Mouse (Mus musculus): Measurements from ENCODE around the gene Map3k1.
A peak's percentile ranks its signal among the peaks of the same experiment; 100 is the strongest.

The Map3k1 gene

DNA sequence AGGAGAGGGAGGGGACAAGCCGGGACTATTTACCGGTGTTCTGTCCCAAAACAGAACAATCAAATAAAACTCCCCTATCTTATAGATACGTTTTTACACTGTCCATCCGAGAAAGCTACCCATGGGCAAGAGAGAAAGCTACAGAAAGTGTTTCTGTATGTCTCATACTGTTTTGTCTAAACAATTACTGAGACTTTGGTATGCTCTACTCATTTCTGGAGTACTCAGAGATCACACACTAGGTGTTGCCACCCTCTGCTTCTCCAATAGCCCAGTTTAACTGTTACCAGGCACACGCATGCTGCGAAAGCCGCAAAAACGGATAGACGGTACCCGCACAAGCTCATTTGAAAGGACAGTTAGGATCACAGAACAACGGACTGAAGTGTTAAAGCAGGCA lies 17.2 kb downstream of the Map3k1 start:
- no peak for DNase-seq (ENCODE audit: low read depth)

DNA sequence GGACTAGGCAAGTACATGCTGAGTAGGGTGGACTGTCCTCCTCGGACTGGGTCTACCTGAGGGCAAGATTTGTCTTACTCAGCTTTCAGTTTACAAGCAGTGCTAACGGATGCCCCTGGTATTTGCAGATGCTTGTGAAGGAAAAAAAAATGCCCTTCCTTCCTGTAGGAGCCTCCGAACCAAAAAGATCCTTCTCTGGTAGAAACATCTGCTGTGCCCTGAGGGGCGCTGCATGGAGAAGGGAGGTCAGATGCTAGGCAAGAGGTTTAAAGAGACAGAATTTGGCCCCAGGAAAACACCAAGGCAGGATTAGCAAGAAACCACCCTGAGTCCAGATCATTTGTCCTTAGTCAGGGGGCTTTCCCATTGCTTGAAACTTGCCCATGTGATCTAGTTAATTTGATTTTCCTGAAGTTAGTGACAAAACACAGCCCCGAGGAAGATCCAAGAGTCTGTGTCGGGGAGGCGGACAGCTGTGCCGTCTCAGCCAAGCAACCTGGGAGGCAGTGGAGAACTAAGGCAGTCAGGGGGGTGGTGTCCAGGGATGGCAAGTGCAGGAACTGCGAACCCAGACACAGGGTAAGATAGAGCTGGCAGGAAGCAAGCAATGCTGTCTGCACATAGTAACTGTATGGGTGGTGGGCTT lies 19.2 kb downstream of the Map3k1 start:
- no peak for DNase-seq (ENCODE audit: low read depth)

DNA sequence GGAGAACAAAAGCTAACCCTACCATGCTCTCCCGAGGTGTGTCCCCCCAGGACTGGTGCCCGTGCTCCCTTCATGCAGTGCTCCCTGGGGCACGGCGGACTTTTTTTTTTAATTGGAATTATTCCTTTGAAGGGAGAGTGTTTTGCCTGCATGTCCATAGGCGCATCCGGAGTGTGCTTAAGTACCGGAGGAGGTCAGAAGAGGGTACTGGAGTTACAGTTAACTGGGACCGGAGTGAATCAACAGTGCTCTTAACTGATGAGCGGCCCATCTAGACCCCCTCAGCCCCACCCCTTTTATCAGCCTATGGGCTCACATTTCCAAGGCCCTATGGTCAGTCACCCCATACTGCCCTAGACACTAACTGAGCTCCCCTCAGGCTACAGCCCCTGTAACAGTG lies 19.9 kb downstream of the Map3k1 start:
- no peak for DNase-seq (ENCODE audit: low read depth)

DNA sequence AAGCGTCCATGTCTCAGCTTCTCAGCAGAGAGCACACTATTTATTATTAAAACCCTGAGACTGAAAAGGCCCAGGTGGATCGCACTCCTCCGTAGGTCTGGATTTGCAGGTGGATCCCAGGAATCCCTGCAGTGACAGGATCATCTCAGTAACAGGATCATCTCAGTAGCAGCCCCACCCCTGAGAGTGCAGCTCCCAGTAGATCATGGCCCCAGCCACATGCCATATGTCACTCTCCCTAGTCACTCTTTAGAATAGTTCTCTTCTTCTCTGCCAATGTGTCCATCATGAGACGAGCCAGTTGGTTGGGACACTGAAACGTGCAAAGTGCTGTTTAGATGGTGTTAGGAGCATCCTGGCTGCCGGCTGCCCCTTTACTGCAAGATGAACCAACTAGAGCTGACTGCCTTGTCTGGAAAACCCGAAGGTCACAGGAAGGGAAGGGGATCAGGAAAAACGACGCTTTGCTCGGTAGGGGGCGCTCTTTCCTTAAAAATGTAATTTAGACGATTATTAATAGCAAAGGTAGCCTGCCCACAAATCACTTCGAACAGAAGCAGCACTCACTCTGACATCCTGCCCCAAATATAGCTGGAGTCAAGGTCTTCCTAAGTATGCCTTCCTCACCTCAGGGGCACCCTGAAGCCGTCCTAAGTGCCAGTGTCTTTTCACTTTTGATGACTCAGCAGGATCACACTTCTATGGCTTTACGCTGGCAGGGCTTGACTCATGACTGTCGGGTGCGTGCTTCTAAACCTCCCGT lies 20.8 kb downstream of the Map3k1 start:
- peak; percentile 85 for DNase-seq (ENCODE audit: low read depth)

DNA sequence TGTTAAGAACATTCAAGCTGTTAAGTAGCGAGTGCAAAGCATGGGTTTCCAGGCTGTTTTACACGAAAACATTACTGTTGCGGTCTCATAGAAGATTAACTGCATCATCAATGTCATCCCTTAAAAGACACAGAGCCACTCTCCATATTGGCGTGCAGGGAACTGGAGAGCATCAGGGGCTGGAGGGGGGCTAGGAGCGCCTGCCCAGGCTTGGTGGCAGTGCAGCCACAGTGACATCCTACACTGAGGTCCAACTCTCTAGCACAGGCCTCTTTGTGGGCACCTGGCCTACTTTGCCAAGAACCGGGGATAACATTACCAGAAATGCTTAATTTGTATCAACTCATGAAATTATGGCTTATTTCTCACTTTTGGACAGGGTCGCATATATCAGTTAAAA lies 22.2 kb downstream of the Map3k1 start:
- DNase-seq (ENCODE audit: low read depth), result no peak

DNA sequence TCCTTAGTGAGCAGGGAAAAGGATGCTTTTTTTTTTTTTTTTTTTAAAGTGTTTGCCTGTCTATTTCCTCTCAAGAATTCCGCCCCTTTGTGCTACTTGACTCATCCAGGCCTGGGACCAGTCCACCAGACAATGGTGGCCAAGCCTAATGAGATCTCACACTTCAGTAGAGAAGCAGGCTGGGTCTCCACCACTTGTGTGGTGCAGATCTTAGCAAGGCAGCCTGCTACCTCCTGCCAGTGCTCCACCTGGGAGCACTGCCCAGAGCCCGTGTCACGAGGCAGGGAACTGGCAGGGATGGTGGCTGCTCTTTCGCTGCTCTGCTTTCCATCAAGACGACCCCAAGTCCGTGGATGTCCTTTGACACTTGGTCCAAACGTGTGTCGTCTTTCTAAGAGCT lies 25.3 kb downstream of the Map3k1 start:
- no peak for DNase-seq (ENCODE audit: low read depth)

DNA sequence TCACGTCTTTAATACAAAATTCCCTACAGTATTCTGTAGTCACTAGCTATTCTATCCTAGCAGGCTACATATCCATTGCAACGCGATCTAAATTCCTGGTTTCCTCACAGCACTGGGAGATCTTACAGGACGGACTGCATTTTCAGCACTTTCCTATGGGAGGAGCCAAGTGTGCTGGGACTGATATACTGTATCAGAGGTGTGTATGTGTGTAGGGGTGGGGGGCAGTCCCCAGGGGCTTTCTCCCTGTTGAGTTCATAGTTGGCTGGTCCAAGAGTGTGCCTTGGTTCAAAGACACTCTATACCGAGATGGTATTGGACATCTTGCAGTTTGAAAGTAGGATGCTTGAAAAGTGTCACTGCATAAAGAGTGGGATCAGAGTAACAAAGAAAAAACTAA lies 29.3 kb downstream of the Map3k1 start:
- DNase-seq (ENCODE audit: low read depth), result no peak

DNA sequence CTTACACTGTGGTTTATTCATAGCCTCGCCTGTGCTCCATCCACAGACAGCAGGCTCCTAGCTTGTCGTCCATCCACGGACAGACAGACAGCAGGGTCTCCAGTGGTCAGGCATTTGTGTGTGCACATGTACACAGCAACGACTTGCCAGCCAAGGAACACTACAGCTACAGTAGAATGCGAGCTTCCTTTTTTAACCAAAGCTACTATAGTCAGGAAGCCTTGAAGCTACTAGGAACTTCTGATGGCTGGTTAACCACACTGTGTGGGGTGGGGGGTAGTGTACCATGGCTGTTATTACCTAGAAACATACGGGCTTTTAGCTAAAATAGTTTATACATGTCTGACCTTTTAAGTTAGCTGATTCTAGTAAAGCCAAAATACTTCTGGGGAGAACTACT lies 30.2 kb downstream of the Map3k1 start:
- peak; percentile 61 for DNase-seq (ENCODE audit: low read depth)

DNA sequence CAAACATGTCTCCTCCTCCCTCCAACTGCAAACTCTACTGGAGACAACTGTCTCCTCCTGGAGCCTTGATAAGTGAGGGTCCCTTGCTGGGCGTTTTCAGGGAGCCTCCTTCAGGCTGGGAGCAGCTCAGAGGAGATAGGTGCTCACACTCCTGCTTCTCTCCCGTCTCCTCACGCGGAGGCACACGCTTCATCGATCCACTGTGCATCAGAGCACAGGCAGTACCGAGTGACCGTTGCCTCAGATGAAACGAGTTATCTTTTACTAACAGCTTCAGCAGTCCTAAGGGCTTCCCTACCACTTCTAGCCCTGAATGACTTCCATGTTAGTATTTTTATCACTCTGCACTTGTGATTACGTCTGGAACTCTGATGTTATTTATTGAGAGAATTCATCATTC lies 30.9 kb downstream of the Map3k1 start:
- DNase-seq (ENCODE audit: low read depth), result no peak

DNA sequence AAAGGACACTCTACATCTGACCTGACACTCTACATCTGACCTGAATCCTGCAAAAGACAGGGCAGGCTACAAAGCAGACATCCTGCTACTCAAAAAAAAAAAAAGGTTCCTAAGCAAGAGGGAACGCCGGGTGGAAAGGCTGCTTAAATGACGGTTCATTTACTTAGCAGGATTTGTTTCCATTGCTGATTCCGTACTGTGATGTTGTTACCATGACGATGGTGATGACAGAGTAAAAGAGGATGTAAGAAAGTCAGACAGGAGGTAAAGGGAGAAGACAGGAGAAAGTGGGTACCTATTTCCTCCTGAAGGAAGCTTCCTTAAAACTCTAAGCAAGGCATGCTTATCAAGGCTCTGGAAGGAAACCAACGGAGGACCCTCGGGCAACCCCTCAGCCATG lies 31.6 kb downstream of the Map3k1 start:
- peak; percentile 27 for DNase-seq (ENCODE audit: low read depth)

DNA sequence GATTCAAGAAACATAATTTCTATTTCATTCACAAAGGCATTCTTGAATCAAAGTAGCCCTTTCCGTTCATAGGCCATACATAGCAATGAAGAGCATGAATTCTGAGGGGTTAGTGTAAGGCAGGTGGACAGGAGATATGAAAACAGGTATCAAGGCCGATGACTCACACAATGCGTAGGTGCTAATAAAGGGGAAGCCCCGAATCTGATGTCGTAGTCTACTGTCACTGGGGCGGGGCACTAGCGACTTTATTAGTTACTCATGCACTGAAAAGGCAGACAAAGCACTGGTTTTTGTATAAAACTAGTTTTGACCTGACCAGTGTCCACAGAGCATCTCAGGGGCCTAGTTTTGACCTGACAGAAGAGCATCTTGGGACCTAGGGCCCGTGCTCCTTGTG lies 36.7 kb downstream of the Map3k1 start:
- no peak for DNase-seq (ENCODE audit: low read depth)

DNA sequence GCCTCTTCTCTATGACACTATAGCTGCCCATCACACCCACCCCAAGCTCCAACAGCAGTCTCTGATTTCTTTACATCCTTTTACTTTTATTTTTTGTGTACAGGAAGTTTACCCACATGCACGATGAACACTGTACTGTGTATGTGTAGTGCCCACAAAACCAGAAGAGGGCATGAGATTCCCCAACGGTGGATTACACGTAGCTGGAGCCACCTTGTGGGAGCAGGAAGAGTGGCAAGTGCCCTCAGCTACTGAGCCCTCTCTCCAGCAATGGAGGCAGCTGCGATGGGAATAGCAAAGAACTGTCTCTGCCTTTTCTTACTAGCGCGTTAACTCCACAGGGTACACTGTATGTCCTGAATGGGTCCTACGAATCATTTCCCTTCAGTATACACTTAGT lies 37.6 kb downstream of the Map3k1 start:
- peak; percentile 71 for DNase-seq (ENCODE audit: low read depth)

DNA sequence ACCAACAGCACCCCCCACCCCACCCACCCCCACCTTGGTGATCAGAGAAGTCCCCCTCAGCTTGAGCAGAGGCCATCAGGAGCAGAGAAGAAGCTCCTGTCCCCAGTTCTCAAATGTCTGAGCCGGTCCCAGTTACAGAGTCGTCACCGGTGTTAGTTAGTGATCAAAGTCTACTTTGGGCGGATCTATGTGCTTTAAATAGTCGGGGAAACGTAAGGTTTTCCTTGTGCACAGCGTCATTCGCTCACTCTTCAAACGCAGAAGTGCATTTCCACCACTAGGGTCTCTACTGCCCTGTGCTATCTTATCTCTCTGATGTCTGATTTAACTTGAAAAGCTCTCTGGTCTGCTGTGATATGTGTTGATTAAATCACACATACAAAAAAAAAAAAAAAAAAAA lies 38.0 kb downstream of the Map3k1 start:
- DNase-seq (ENCODE audit: low read depth), result no peak

DNA sequence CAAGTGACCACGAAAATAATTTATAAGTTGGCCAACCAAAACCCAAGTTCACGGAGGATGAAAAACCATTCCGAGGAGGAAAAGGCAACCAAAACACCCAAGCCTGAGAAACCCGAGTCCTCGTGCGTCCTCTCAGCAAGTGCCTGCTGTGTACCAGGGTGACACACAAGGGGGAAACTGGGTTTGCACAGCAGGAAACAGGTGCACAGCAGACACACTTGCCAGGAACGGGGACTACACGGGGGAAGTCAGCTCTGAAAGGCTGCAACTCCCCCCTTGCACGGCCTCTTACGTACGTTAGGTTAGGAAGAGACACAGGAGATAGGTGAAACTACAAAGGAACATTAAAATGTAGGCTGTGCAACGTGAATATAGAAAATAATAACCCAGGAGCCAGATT lies 46.3 kb downstream of the Map3k1 start:
- no peak for DNase-seq (ENCODE audit: low read depth)

DNA sequence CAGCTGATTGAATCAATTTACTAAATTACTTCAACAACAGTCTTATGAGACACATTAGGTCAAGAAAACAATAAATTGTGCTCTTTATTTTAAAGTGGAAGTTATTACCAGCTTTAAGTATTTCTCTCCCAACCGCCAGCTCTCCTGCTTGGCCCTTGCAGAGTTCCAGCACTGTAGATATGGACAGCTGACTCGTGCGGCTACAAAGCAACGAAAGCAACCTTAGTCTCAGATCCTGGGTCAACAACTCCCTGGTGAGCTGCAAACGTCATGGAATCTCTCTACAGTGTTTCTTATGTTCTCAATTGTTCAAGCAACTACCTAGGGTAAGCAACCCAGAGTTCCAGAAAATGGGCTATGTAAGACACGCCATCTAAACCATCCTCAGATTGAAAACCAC lies 51.8 kb downstream of the Map3k1 start:
- no peak for DNase-seq (ENCODE audit: low read depth)

DNA sequence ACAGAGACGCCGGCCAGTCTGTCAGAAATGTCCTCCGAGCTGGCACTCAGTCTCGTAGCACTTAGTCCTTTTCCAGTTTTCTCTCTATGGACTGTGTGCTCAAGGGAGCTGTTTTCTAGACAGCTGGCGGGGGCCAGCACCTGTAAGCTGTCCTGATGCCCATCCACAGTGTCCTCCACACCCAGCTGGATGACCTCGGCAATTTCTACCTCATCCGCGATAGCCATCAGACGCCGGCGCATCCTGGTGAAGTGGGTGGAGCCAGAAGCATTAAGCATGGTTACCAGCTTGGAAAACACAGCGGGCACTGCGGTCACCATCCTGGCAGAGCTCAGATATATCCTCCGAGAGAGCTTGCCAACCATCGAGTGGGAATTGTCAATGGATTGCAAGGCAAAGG lies 52.9 kb downstream of the Map3k1 start:
- DNase-seq (ENCODE audit: low read depth), result no peak

DNA sequence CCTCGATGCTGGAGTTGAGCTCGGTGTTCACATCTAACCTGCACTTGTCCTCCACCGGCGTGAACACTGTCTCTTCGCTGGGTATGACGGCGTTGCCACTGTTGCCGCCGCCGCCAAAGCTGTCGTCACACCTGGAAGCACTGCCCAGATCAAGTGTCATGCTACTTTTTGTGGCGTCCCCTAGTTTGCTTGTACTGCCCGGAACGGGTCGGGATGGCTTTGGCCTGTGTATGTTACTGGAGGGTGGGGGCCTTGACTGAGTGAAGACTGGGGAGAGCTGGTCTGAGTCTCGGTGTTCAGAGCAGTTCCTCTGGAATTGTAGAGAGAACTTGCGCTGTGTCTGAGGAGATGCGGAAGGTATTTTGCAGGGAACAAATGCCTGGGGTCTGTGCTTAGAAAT lies 53.4 kb downstream of the Map3k1 start:
- no peak for DNase-seq (ENCODE audit: low read depth)

DNA sequence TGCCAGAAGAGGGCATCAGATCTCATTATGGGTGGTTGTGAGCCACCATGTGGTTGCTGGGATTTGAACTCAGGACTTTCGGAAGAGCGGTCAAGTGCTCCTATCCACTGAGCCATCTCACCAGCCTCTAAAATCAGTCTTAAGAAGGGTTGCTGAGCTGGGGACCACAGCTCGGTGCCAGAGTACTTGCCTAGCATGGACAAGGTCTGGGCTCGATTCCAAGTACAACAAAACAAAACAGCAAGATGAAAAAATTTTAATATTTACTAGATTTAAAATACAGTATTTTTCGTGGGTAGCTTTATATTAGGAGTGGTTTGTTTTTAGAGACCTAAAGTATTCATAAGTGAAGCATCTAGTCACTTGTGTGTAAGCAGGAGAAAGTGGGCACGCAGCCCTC lies 55.5 kb downstream of the Map3k1 start:
- DNase-seq (ENCODE audit: low read depth), result no peak

DNA sequence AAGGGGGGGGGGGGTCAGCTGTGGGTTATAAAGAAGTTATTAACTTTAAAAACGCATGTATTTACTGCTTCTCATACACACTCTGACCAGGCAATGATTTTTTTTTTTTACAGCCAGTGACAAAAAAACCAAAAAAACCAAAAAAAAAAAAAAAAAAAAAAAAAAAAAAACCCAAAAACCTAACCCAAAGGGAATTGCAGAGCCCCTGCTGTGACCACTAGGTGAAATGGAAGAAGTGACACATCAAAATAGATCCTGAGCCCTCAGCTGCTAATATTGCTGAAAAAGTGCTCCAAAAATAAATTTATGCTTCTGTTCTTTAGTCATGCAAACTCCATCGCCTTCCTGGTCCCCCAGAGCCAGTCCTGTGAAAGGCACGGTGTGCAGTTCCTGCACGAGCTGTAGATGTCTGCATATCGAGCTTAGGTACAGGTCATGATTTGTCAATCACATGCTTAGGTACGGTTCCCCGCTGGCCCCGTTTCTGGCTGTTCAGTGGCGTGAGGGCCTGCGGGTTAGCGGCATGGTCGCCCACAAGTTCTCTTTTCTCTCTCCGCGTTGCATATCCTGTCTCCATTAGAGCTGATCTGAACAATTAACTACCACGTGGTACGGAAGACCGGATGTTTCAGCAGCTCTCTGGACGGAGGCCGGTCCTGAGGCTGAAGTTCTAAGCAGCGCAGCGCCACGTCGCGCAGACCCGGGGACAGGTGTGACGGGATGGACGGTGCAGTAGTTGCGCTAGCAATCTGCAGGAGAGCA lies 60.3 kb downstream of the Map3k1 start:
- DNase-seq (ENCODE audit: low read depth), result no peak

DNA sequence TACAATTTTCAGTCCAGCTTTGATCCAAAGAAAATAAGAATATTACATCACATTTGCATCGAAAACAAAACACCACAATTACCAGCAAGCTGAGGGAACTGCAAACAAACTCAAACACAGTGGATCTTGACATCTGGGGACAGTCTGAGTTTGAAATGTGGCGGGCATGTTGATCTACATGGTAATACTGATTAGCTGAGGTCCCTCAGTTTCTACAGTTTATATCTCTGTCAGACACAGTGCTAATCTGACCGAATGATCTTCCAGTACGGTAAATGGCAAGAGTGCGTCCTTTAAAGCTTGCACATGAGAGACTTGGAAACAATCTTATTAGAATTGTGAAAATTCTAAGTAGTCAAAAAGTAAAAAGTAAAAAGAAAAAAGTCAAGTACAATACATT lies 62.0 kb downstream of the Map3k1 start:
- DNase-seq (ENCODE audit: low read depth), result no peak

DNA sequence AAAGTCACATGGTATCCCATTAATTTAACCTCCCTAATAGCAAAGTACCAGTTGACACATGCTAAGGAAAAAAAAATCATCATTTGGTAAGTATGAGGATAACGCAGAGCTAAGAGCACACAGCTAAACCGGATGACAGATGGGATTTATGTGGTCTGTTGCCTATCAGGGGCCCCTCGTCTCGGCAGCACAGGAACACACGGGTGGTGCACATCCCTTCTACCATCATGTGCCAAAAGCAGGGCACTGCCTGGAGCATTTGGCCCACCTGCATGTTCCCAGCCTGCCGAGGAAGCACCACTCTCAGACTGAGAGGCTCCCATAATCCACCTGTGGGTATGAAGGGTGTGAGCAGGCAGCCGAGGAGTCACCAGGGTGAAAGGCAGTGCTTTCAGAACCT lies 63.6 kb downstream of the Map3k1 start:
- no peak for DNase-seq (ENCODE audit: low read depth)

DNA sequence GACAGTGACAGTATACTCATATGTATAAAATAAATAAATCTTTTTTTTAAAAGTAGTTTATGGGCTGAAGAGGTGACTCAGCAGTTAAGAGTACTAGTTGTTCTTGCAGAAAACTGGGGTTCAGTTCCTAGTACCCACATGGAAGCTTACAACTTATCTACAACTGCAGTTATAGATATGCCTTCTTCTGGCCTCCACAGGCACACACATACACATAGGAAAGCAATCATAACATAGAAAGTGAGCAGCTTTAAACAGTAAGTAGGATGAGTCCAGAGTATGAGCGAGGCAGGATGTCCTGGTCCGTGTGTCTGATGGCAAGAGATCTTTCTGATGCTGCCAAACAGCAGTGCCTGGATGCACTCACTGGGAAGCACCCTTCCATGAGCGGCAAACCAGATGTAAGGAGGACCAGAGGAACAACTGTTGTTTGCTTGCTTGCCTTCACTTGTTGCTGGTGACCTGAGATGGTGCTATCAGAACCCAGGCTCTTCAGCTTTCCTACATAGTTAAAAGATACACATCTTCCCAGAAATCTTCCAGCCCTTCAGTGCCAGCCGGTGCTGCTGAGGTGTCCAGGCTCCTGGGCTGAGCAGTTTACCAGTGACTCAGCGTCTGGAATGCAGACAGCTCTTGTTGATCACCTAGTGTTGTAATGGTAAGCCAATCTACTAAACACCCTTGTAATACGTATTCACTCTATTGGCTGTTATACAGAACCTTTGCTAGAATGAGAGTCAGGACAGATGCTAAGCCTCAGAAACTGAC lies 64.4 kb downstream of the Map3k1 start:
- DNase-seq (ENCODE audit: low read depth), result no peak
